Mouse (Mus musculus): ENCODE data around the gene Tm9sf4.

DNA sequence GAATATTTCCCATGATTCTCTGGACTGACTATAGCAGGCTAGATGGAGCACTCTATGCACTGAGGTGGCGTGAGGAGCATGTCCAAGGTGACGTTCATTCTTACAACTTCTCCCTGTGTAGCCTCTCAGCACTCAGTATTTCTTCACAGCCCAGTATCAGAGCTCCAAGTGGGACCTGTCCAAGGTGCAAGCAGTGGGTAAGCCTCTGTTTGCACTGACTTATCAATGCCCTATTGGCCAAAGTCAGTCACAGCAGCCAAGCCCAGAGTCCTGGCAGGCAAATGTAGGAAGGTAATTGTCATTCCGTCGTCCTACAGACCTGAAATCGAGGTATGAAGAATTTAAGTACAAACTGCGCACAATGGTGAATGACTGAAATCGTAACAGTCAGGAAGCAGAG, 21.9 kb upstream of the Tm9sf4 start:
- TF ChIP-seq GATA1 (IDR thresholded peaks at IDR 0.05; ENCODE audit: low read length) (no peak), TAL1 (IDR thresholded peaks at IDR 0.05; ENCODE audit: low read length) (no peak)
